Mouse (Mus musculus): Measurements from ENCODE around the gene Rassf8.

DNA sequence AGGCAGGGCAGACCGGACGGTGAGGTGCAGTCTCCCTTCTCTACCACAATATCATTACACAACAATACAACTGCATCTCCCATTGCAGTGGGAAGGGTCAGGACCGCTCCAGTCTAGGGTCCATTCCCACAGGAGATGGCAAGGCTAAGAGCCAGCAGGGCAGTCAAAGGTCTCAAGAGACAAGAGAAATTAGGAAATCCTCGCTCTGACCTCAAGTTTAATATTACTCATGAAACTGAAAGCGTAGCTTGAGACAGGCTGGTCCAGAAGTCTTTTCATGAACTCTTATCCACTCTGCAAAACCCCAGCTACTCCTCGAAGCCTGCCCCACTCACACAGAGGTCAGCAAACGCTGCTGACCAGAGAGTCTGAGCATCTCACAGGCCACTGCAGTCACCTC lies 110.9 kb downstream of the Rassf8 start:
- TF ChIP-seq POLR2A (IDR thresholded peaks at IDR 0.05; ENCODE audit: control insufficient read depth, low read depth, low read length) (no peak), CTCF (IDR thresholded peaks at IDR 0.05; ENCODE audit: control insufficient read depth, insufficient read depth, insufficient replicate concordance, low read depth, low read length) (no peak)

Measured in testis, adult 2 months (tissue).